Mouse (Mus musculus): ENCODE measurements around the gene Dcdc2a.
A peak's percentile ranks its signal among the peaks of the same experiment; 100 is the strongest.

Dcdc2a gene

GRCm38 (mm10) chr13:25178236-25179001 lies 122.6 kb downstream of the Dcdc2a start:
- DNase-seq (ENCODE audit: low spot score): no peak

- DNase-seq (ENCODE audit: low spot score): no peak
Observed at GRCm38 (mm10) chr13:25186436-25187325, 130.9 kb downstream of the Dcdc2a start.

GRCm38 (mm10) chr13:25187326-25187710 lies 131.5 kb downstream of the Dcdc2a start:
- DNase-seq (ENCODE audit: low spot score): peak; percentile 8

- no peak for DNase-seq (ENCODE audit: low spot score)
Observed at GRCm38 (mm10) chr13:25189419-25190144, 133.8 kb downstream of the Dcdc2a start.

- DNase-seq (ENCODE audit: low spot score): no peak
Observed at GRCm38 (mm10) chr13:25190218-25190617, 134.4 kb downstream of the Dcdc2a start.

- DNase-seq (ENCODE audit: low spot score): no peak
Observed at GRCm38 (mm10) chr13:25195706-25196105, 139.9 kb downstream of the Dcdc2a start.

- DNase-seq (ENCODE audit: low spot score): no peak
Observed at GRCm38 (mm10) chr13:25199916-25200315, 144.1 kb downstream of the Dcdc2a start.

GRCm38 (mm10) chr13:25206950-25207349 lies 151.1 kb downstream of the Dcdc2a start:
- no peak for DNase-seq (ENCODE audit: low spot score)

- DNase-seq (ENCODE audit: low spot score): no peak
Observed at GRCm38 (mm10) chr13:25218394-25218793, 162.6 kb downstream of the Dcdc2a start.

GRCm38 (mm10) chr13:25220186-25220787 lies 164.5 kb downstream of the Dcdc2a start:
- no peak for DNase-seq (ENCODE audit: low spot score)

- DNase-seq (ENCODE audit: low spot score): no peak
Observed at GRCm38 (mm10) chr13:25251893-25252292, 196.1 kb downstream of the Dcdc2a start.

- DNase-seq (ENCODE audit: low spot score): no peak
Observed at GRCm38 (mm10) chr13:25254478-25255263, 198.9 kb downstream of the Dcdc2a start.

GRCm38 (mm10) chr13:25257608-25258007 lies 201.8 kb downstream of the Dcdc2a start:
- DNase-seq (ENCODE audit: low spot score): no peak
